Mouse (Mus musculus) retina, postnatal 1 day (tissue): Measurements from ENCODE around the gene Fam117a.
"Not testable (repeated sequence)": the region's sequence is repeated elsewhere in the genome, so short reads cannot be mapped to it uniquely, and the experiment has no call there.

Experiments used
- DNase-seq: peaks from one replicate; pipeline ENCODE4 v3.0.0-alpha.2; 2012

Fam117a gene

GRCm38 (mm10) chr11:95393500-95393816 is 56.6 kb downstream of the Fam117a start:
- no peak for DNase-seq

GRCm38 (mm10) chr11:95394112-95394511 is 57.3 kb downstream of the Fam117a start:
- no peak for DNase-seq

- no peak for DNase-seq
These were observed 59.7 kb downstream of the Fam117a start for GRCm38 (mm10) chr11:95396548-95396947.

- peak; percentile 81 for DNase-seq
These were observed 61.3 kb downstream of the Fam117a start for GRCm38 (mm10) chr11:95397843-95398835.

- no peak for DNase-seq
These were observed 62.8 kb downstream of the Fam117a start for GRCm38 (mm10) chr11:95399520-95400020.

GRCm38 (mm10) chr11:95401568-95401967 is 64.8 kb downstream of the Fam117a start:
- DNase-seq: no peak

- no peak for DNase-seq
These were observed 65.4 kb downstream of the Fam117a start for GRCm38 (mm10) chr11:95402196-95402595.

GRCm38 (mm10) chr11:95402658-95403101 is 65.9 kb downstream of the Fam117a start:
- DNase-seq: no peak

- DNase-seq: no peak
These were observed 66.8 kb downstream of the Fam117a start for GRCm38 (mm10) chr11:95403382-95404340.

GRCm38 (mm10) chr11:95405771-95406170 is 69.0 kb downstream of the Fam117a start:
- no peak for DNase-seq

GRCm38 (mm10) chr11:95406398-95406797 is 69.6 kb downstream of the Fam117a start:
- DNase-seq: not testable (repeated sequence)

- DNase-seq: no peak
These were observed 72.8 kb downstream of the Fam117a start for GRCm38 (mm10) chr11:95409450-95410112.

GRCm38 (mm10) chr11:95411453-95412013 is 74.7 kb downstream of the Fam117a start:
- no peak for DNase-seq

- DNase-seq: no peak
These were observed 75.8 kb downstream of the Fam117a start for GRCm38 (mm10) chr11:95412615-95413014.

GRCm38 (mm10) chr11:95413641-95414535 is 77.1 kb downstream of the Fam117a start, which contains the start of gene Spop:
Gene Spop (plus strand): TSS chr11:95414080.
- peak; percentile 97 for DNase-seq

GRCm38 (mm10) chr11:95414536-95415161 is 77.8 kb downstream of the Fam117a start:
- peak; percentile 98 for DNase-seq

- no peak for DNase-seq
These were observed 79.1 kb downstream of the Fam117a start for GRCm38 (mm10) chr11:95415931-95416330.

- DNase-seq: no peak
These were observed 80.5 kb downstream of the Fam117a start for GRCm38 (mm10) chr11:95417341-95417740.

- DNase-seq: no peak
These were observed 84.1 kb downstream of the Fam117a start for GRCm38 (mm10) chr11:95420880-95421435.

- no peak for DNase-seq
These were observed 86.7 kb downstream of the Fam117a start for GRCm38 (mm10) chr11:95423505-95423904.
